Mouse (Mus musculus): ENCODE results near the gene H2-DMa.

The H2-DMa gene

DNA sequence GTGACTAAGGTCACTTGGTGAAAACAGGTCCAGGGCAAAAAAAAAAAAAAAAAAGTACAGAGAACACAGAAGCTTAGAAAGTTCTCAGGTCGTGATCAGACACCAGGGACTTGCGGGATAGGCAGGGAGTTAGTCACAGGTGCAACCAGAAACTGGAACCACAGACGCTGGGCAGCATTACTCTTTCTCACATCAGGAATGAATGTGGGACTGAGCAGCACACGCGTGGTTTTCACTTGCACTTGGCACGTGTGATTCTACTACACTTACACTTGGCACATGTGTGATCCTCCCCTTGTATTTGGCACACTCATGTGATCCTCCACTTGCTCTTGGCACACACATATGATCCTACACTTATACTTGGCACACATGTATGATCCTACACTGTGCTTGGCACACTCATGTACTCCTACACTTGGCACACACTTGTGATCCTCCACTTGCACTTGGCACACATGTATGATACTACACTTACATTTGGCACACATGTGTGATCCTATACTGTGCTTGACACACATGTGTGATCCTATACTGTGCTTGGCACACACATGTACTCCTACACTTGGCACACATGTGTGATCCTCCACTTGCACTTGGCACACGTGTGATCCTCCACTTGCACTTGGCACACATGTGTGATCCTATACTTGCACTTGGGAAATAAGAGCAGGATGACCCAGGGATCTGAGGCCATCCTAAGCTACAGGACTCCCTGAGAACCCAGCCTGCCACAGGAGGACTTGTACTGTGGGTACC lies 12.1 kb upstream of the H2-DMa start:
- H3K36me3 ChIP-seq (ENCODE audit: insufficient read depth, low read length) = peaks cover 40% of the 10 kb centered on the region
- H3K4me1 ChIP-seq (replicated peaks; ENCODE audit: low read depth, low read length) = peaks cover 23% of the 10 kb centered on the region
- H3K27me3 ChIP-seq (ENCODE audit: insufficient read depth, low read length) = peaks cover 9% of the 10 kb centered on the region
- no peak overlapping the region for H3K4me3 ChIP-seq (replicated peaks; ENCODE audit: low read length)
- H3K9me3 ChIP-seq (ENCODE audit: low read length) = no peaks in the 10 kb centered on the region
- TF ChIP-seq NANOG (IDR thresholded peaks at IDR 0.05; ENCODE audit: borderline replicate concordance, low read length) (no peak), CTCF (conservative IDR thresholded peaks at IDR 0.05; ENCODE audit: low read length) (no peak), POU5F1 (IDR thresholded peaks at IDR 0.05; ENCODE audit: borderline replicate concordance, low read length) (no peak)

DNA sequence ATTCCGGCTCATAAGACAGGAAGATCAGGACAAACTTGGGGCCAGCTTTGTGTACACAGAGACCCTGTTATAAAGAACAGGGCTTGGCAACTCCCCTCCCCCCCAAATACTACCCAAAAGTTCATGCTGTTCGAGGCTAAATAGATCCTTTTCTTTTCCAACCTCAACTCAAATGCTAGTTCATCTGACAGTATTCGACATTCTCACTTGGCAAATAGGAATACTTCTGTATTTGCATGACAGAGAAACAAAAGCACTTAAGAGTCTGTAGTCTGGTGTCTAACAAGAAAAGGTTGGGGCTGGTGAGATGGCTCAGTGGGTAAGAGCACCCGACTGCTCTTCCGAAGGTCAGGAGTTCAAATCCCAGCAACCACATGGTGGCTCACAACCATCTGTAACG lies 10.9 kb upstream of the H2-DMa start:
- peaks cover 52% of the 10 kb centered on the region for H3K36me3 ChIP-seq (ENCODE audit: insufficient read depth, low read length)
- TF ChIP-seq POU5F1 (IDR thresholded peaks at IDR 0.05; ENCODE audit: borderline replicate concordance, low read length) (no peak), NANOG (IDR thresholded peaks at IDR 0.05; ENCODE audit: borderline replicate concordance, low read length) (no peak), CTCF (conservative IDR thresholded peaks at IDR 0.05; ENCODE audit: low read length) (no peak)

GRCm38 (mm10) chr17:34109038-34109805 lies 10.1 kb upstream of the H2-DMa start:
- H3K4me3 ChIP-seq (replicated peaks; ENCODE audit: low read length) = no peak overlapping the region
- H3K36me3 ChIP-seq (ENCODE audit: insufficient read depth, low read length) = peaks cover 60% of the 10 kb centered on the region
- no peaks in the 10 kb centered on the region for H3K9me3 ChIP-seq (ENCODE audit: low read length)
- peaks cover 42% of the 10 kb centered on the region for H3K4me1 ChIP-seq (replicated peaks; ENCODE audit: low read depth, low read length)
- TF ChIP-seq NANOG (IDR thresholded peaks at IDR 0.05; ENCODE audit: borderline replicate concordance, low read length) (no peak), CTCF (conservative IDR thresholded peaks at IDR 0.05; ENCODE audit: low read length) (peak; percentile 27; the same call in 1 of the 2 replicates), POU5F1 (IDR thresholded peaks at IDR 0.05; ENCODE audit: borderline replicate concordance, low read length) (no peak)
- H3K27me3 ChIP-seq (ENCODE audit: insufficient read depth, low read length) = peaks cover 4% of the 10 kb centered on the region

More for the DNA sequence above, 10.9 kb upstream of the H2-DMa start:
- Histone ChIP-seq H3K27me3 (ENCODE audit: insufficient read depth, low read length) (peaks cover 8% of the 10 kb centered on the region), H3K4me1 (replicated peaks; ENCODE audit: low read depth, low read length) (peaks cover 34% of the 10 kb centered on the region), H3K4me3 (replicated peaks; ENCODE audit: low read length) (no peak overlapping the region), H3K9me3 (ENCODE audit: low read length) (no peaks in the 10 kb centered on the region)

DNA sequence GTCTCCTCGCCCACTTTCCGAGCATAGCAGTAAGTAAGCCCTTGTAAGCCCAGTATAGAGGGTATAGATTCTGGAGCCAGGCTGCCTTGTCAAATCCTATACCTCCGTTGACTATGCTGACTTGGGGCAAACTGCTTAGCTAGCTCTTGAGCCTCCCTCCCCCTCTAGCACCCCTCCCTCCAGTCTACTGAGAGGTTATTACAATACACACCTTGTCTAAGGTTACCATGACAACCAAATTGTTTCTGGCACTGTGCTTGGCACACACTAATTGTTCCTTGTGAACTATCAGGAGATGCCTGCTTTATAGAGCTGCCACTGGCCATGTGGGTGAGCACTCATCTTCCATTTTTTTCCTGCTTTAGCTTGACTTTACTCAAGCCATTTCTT lies 9.5 kb upstream of the H2-DMa start:
- H3K4me1 ChIP-seq (replicated peaks; ENCODE audit: low read depth, low read length) = peaks cover 48% of the 10 kb centered on the region
- TF ChIP-seq POU5F1 (IDR thresholded peaks at IDR 0.05; ENCODE audit: borderline replicate concordance, low read length) (no peak), NANOG (IDR thresholded peaks at IDR 0.05; ENCODE audit: borderline replicate concordance, low read length) (no peak)
- no peaks in the 10 kb centered on the region for H3K9me3 ChIP-seq (ENCODE audit: low read length)

DNA sequence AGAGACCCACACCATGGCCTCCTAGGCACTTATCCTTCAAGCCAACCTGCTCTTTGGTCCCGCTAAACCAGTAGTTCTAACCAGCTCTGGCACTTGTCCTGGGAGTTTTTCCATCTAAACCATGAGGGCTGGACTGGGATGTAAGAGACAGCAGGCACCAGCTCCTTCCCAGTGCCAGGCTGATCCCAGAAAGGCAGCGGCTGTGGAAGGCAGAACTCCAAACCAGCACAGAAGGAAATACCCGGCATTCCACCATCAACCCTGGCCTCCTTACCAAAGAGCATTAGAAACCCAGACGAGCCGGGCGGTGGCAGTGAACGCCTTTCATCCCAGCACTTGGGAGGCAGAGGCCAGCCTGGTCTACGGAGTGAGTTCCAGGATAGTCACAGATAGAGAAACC lies 9.0 kb upstream of the H2-DMa start:
- H3K36me3 ChIP-seq (ENCODE audit: insufficient read depth, low read length) = peaks cover 71% of the 10 kb centered on the region
- no peak overlapping the region for H3K4me3 ChIP-seq (replicated peaks; ENCODE audit: low read length)
- no peaks in the 10 kb centered on the region for H3K9me3 ChIP-seq (ENCODE audit: low read length)
- TF ChIP-seq POU5F1 (IDR thresholded peaks at IDR 0.05; ENCODE audit: borderline replicate concordance, low read length) = no peak
- no peak for TF ChIP-seq CTCF (conservative IDR thresholded peaks at IDR 0.05; ENCODE audit: low read length)
- TF ChIP-seq NANOG (IDR thresholded peaks at IDR 0.05; ENCODE audit: borderline replicate concordance, low read length) = no peak
- peaks cover 53% of the 10 kb centered on the region for H3K4me1 ChIP-seq (replicated peaks; ENCODE audit: low read depth, low read length)
- no peaks in the 10 kb centered on the region for H3K27me3 ChIP-seq (ENCODE audit: insufficient read depth, low read length)

More for the DNA sequence above, 9.5 kb upstream of the H2-DMa start:
- Histone ChIP-seq H3K36me3 (ENCODE audit: insufficient read depth, low read length) (peaks cover 66% of the 10 kb centered on the region), H3K27me3 (ENCODE audit: insufficient read depth, low read length) (no peaks in the 10 kb centered on the region), H3K4me3 (replicated peaks; ENCODE audit: low read length) (no peak overlapping the region)

DNA sequence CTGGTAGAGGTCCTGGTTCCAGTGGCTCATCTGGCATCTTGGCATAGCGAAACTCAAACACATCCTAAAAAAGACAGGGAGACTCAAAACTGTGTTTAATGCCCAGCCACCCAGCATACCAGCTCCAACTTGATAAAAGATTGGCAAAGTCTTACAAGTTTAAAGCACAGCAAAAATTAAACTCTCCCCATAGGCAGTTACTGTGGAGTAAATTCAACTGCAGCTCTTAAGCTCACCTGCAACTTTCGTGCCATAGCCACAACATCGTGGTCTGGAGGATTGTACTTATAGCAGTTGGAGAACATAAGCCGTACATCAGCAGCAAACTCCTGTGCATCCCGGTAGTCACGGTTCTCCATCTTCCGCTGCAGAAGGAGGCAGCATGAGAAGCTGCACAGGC lies 5.2 kb upstream of the H2-DMa start:
- Histone ChIP-seq H3K4me1 (replicated peaks; ENCODE audit: low read depth, low read length) (peaks cover 66% of the 10 kb centered on the region), H3K36me3 (ENCODE audit: insufficient read depth, low read length) (peaks cover 98% of the 10 kb centered on the region), H3K27me3 (ENCODE audit: insufficient read depth, low read length) (no peaks in the 10 kb centered on the region), H3K9me3 (ENCODE audit: low read length) (no peaks in the 10 kb centered on the region), H3K4me3 (replicated peaks; ENCODE audit: low read length) (peak overlapping the region; percentile 99)
- TF ChIP-seq NANOG (IDR thresholded peaks at IDR 0.05; ENCODE audit: borderline replicate concordance, low read length) (no peak), POU5F1 (IDR thresholded peaks at IDR 0.05; ENCODE audit: borderline replicate concordance, low read length) (no peak), CTCF (conservative IDR thresholded peaks at IDR 0.05; ENCODE audit: low read length) (no peak)

- peaks cover 70% of the 10 kb centered on the region for H3K36me3 ChIP-seq (ENCODE audit: insufficient read depth, low read length)
- H3K4me3 ChIP-seq (replicated peaks; ENCODE audit: low read length) = peak overlapping the region; percentile 99
- no peak for TF ChIP-seq NANOG (IDR thresholded peaks at IDR 0.05; ENCODE audit: borderline replicate concordance, low read length)
- no peak for TF ChIP-seq CTCF (conservative IDR thresholded peaks at IDR 0.05; ENCODE audit: low read length)
- TF ChIP-seq POU5F1 (IDR thresholded peaks at IDR 0.05; ENCODE audit: borderline replicate concordance, low read length) = no peak
- peaks cover 53% of the 10 kb centered on the region for H3K4me1 ChIP-seq (replicated peaks; ENCODE audit: low read depth, low read length)
- H3K9me3 ChIP-seq (ENCODE audit: low read length) = no peaks in the 10 kb centered on the region
- no peaks in the 10 kb centered on the region for H3K27me3 ChIP-seq (ENCODE audit: insufficient read depth, low read length)
Observed at GRCm38 (mm10) chr17:34116736-34117370, 2.5 kb upstream of the H2-DMa start.

DNA sequence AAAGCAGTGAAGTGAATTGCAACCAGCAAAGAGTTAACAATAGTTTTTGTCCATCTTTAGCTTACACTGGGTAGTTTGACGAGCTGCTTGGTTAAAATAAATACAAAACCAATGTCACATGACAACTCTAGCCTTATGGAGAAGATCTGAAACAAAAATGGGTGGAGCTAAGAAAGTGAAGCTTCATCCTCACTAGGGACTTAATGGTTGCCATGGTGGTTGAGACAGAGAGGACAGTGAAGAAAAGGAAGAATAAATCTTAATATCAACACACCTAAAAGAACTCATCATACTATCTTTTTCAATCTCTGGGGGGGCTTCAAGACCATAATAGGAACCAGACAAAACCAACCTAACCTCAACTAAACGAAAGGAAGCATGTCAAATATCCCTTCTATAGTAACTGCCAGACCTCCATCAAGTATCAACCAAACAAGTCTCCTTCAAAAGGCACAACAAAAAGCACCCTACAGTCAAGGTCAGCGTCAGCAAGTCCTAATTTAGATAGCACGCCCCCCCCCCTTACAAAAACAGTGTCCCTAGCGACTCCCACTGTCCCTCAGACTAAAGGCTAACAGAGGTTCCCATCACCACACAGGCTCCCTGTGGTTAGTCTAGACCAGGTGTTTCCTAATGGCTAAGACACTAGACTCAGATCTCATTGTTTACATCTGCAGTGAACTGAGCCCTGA lies 1.8 kb upstream of the H2-DMa start:
- Histone ChIP-seq H3K27me3 (ENCODE audit: insufficient read depth, low read length) (no peaks in the 10 kb centered on the region), H3K4me3 (replicated peaks; ENCODE audit: low read length) (peak overlapping the region; percentile 99), H3K9me3 (ENCODE audit: low read length) (no peaks in the 10 kb centered on the region), H3K4me1 (replicated peaks; ENCODE audit: low read depth, low read length) (peaks cover 46% of the 10 kb centered on the region), H3K36me3 (ENCODE audit: insufficient read depth, low read length) (peaks cover 63% of the 10 kb centered on the region)
- TF ChIP-seq CTCF (conservative IDR thresholded peaks at IDR 0.05; ENCODE audit: low read length) = no peak
- TF ChIP-seq NANOG (IDR thresholded peaks at IDR 0.05; ENCODE audit: borderline replicate concordance, low read length) = no peak
- TF ChIP-seq POU5F1 (IDR thresholded peaks at IDR 0.05; ENCODE audit: borderline replicate concordance, low read length) = no peak
